Mouse (Mus musculus) lung, postnatal 0 days (tissue): Measurements from ENCODE around the gene Ankub1.

Source experiments
- CTCF ChIP-seq: IDR thresholded peaks from 2 replicates; pipeline ENCODE4 v1.5.1; 2016; ENCODE audit warnings: antibody characterized with exemption, mild to moderate bottlenecking
- EP300 ChIP-seq: IDR thresholded peaks from 2 replicates; pipeline ENCODE4 v1.6.1; 2016; ENCODE audit warnings: antibody characterized with exemption, mild to moderate bottlenecking, control low read depth

GRCm38 (mm10) chr3:57619718-57620117 lies 72.9 kb downstream of the Ankub1 start:
- TF ChIP-seq CTCF (peak; percentile 61), EP300 (no peak)
